Mouse (Mus musculus): Measurements from ENCODE around the gene Frat1. TPM values are rescaled to one million over a fixed set of nuclear protein-coding genes. Genes with fewer than 3 reads are reported as not detected.
"Not testable (repeated sequence)": the region's sequence is repeated elsewhere in the genome, so short reads cannot be mapped to it uniquely, and the experiment has no call there.

Frat1 gene
- polyA plus RNA-seq, 1 experiment from 2014 or later = 2.2 TPM

GRCm38 (mm10) chr19:41846366-41847090 is 16.8 kb downstream of the Frat1 start:
- no peaks in the 10 kb centered on the region for H3K36me3 ChIP-seq
- peak overlapping the region; percentile 85 for H3K9ac ChIP-seq
- peak overlapping the region; percentile 81; the same call in 1 of the 2 replicates for H3K27ac ChIP-seq (replicated peaks)
- peaks cover 16% of the 10 kb centered on the region for H3K4me1 ChIP-seq
- no peaks in the 10 kb centered on the region for H3K27me3 ChIP-seq (replicated peaks)
- H3K4me3 ChIP-seq = peak overlapping the region; percentile 83
- no peaks in the 10 kb centered on the region for H3K9me3 ChIP-seq
- no peak for ATAC-seq (ENCODE audit: extremely low read depth, insufficient number of reproducible peaks, low FRiP score, low TSS enrichment)
- WGBS = 11% methylated on average over 21 of the region's 21 CpGs
- peak overlapping the region; percentile 92 for H3K4me2 ChIP-seq

- Histone ChIP-seq H3K4me1 (peaks cover 13% of the 10 kb centered on the region), H3K4me3 (peak overlapping the region; percentile 83), H3K27ac (replicated peaks) (peak overlapping the region; percentile 81), H3K9me3 (no peaks in the 10 kb centered on the region), H3K36me3 (no peaks in the 10 kb centered on the region), H3K9ac (peak overlapping the region; percentile 85), H3K4me2 (peak overlapping the region; percentile 92), H3K27me3 (replicated peaks) (no peaks in the 10 kb centered on the region)
- WGBS = under 1% methylated on average over 60 of the region's 64 CpGs
- ATAC-seq (ENCODE audit: extremely low read depth, insufficient number of reproducible peaks, low FRiP score, low TSS enrichment) = peak; percentile 23; the same call in 1 of the 2 replicates
Observed at GRCm38 (mm10) chr19:41847091-41847581, 17.4 kb downstream of the Frat1 start.

- H3K9me3 ChIP-seq; H3K36me3 ChIP-seq; H3K27me3 ChIP-seq (replicated peaks): not testable (repeated sequence)
- Histone ChIP-seq H3K4me3 (peak overlapping the region; percentile 83), H3K27ac (replicated peaks) (peak overlapping the region; percentile 81), H3K4me1 (peaks cover 13% of the 10 kb centered on the region), H3K9ac (peak overlapping the region; percentile 85), H3K4me2 (peak overlapping the region; percentile 92)
- ATAC-seq (ENCODE audit: extremely low read depth, insufficient number of reproducible peaks, low FRiP score, low TSS enrichment) = peak; percentile 20
- WGBS = under 1% methylated on average over 48 of the region's 53 CpGs
Observed at GRCm38 (mm10) chr19:41847614-41847991, 17.8 kb downstream of the Frat1 start.

GRCm38 (mm10) chr19:41847992-41848851 is 18.5 kb downstream of the Frat1 start, which contains the start of gene Frat2:
Gene Frat2 (minus strand): TSS chr19:41848132.
- WGBS = under 1% methylated on average over 72 of the region's 72 CpGs
- Histone ChIP-seq H3K9ac (peak within 1 kb of the TSS; percentile 85), H3K4me2 (peak within 1 kb of the TSS; percentile 92), H3K27ac (replicated peaks) (peak within 1 kb of the TSS; percentile 81), H3K4me3 (peak within 1 kb of the TSS; percentile 83), H3K36me3 (no peaks in the 10 kb centered on the region), H3K9me3 (no peaks in the 10 kb centered on the region), H3K4me1 (peaks cover 13% of the 10 kb centered on the region), H3K27me3 (replicated peaks) (no peaks in the 10 kb centered on the region)
- ATAC-seq (ENCODE audit: extremely low read depth, insufficient number of reproducible peaks, low FRiP score, low TSS enrichment) = peak; percentile 92

DNA sequence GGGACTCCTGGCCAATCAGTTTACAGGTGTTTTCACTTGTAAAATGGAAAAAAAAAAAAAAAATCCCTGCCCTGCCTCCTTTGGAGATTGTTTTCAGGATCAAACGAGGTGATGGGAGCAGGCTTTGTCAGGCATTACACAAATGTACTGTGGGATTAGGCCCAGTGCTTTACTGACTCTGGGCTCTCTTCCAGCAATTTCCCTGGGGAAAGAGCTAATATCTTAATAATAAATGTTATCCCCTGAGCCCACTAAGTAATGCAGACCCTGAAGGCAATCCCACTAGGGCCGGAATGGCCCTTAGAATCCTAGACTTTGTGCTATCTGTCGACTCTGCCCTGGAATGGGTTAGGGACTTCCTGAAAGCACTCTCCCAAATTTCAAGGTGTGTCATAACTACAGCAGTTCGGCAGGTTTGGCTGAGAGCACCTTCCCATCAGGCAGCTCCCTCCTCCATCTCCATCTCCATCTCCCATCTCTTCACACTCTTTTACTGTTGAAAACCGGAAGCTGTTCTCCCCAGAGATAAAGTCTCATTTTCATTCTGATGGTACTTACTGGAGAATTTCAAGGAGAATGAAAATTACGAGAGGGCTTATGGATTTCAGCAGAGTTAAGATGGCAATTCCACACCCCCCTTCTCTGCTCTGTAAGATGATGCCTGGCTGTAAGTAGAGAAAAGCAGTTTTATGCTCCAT is 20.4 kb downstream of the Frat1 start:
- H3K36me3 ChIP-seq = no peaks in the 10 kb centered on the region
- H3K4me1 ChIP-seq = peaks cover 13% of the 10 kb centered on the region
- no peak overlapping the region for H3K9ac ChIP-seq
- H3K4me3 ChIP-seq = no peak overlapping the region
- no peaks in the 10 kb centered on the region for H3K9me3 ChIP-seq
- WGBS = 45% methylated on average over 6 of the region's 6 CpGs
- no peak for ATAC-seq (ENCODE audit: extremely low read depth, insufficient number of reproducible peaks, low FRiP score, low TSS enrichment)
- H3K27me3 ChIP-seq (replicated peaks) = no peaks in the 10 kb centered on the region
- no peak overlapping the region for H3K27ac ChIP-seq (replicated peaks)
- H3K4me2 ChIP-seq = no peak overlapping the region

DNA sequence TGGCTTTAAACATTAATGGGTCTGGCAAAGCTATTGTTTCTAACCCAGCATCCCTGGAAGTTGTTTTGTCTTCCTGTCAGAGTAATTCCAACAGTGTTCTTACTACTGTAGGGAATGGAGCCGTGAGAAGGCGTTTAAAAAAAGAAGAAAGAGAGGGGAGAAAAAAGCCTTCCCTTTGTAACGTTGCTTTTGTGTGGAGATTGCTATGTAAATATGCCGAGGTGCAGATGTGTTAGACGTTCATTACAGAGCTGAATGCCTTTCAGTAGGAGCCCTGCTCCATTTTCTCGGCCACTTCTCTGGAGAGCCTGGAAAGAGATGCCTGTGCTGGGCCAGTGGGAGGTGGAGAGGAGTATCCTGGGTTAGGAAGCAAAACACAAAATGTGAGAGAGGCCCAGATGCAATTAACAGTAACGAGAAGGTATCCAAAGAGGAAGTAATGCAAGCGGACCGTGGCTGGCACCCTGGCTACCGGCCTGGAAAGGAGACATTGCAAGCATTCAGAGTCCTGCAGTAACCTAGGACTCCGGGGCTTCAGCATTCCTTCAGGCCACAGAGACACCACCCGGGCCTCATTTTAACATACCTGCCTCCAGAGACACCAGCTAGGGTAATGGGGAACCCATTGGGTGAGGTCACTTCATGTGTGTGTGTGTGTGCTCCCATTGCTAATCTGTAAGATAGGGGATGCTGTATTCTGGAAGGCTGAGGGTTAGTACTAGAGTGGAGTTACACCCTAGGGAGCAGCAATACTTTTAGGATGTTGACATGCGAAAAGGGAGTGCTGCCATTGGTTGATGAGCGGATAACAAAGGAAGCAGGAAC is 21.2 kb downstream of the Frat1 start:
- WGBS = 33% methylated on average over 14 of the region's 14 CpGs
- Histone ChIP-seq H3K9me3 (no peaks in the 10 kb centered on the region), H3K27me3 (replicated peaks) (no peaks in the 10 kb centered on the region), H3K4me3 (no peak overlapping the region), H3K9ac (no peak overlapping the region), H3K27ac (replicated peaks) (no peak overlapping the region), H3K36me3 (no peaks in the 10 kb centered on the region), H3K4me2 (no peak overlapping the region), H3K4me1 (peaks cover 11% of the 10 kb centered on the region)
- ATAC-seq (ENCODE audit: extremely low read depth, insufficient number of reproducible peaks, low FRiP score, low TSS enrichment) = no peak

DNA sequence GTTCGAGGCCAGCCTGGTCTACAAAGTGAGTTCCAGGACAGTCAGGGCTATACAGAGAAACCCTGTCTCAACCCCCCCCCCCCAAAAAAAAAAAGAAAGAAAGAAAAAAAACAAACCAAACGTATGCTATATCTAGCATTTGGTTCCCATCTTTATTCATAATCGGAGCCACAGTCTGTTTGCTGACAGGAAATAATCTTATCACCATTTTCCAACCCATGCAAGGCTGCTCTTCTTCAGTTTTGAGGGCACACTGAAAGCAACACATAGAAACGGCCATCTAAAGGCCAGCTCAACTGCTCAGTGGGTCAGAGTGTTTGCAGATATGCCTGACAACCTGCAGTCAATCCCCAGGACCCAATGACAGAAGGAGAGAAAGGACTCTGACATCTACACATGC is 22.7 kb downstream of the Frat1 start:
- Histone ChIP-seq H3K4me1 (peaks cover 8% of the 10 kb centered on the region; the same call in 1 of the 2 replicates), H3K4me3 (no peak overlapping the region), H3K4me2 (no peak overlapping the region), H3K36me3 (no peaks in the 10 kb centered on the region), H3K9me3 (no peaks in the 10 kb centered on the region), H3K27me3 (replicated peaks) (no peaks in the 10 kb centered on the region), H3K9ac (no peak overlapping the region), H3K27ac (replicated peaks) (no peak overlapping the region)
- ATAC-seq (ENCODE audit: extremely low read depth, insufficient number of reproducible peaks, low FRiP score, low TSS enrichment) = no peak
- 61% methylated on average over 4 of the region's 4 CpGs for WGBS

- no peak overlapping the region for H3K27ac ChIP-seq (replicated peaks)
- no peaks in the 10 kb centered on the region for H3K9me3 ChIP-seq
- peaks cover 11% of the 10 kb centered on the region for H3K36me3 ChIP-seq
- H3K4me1 ChIP-seq = peaks cover 12% of the 10 kb centered on the region; the same call in 1 of the 2 replicates
- no peak overlapping the region for H3K4me3 ChIP-seq
- no peak overlapping the region for H3K4me2 ChIP-seq
- 60% methylated on average over 5 of the region's 5 CpGs for WGBS
- H3K9ac ChIP-seq = no peak overlapping the region
- no peak for ATAC-seq (ENCODE audit: extremely low read depth, insufficient number of reproducible peaks, low FRiP score, low TSS enrichment)
- H3K27me3 ChIP-seq (replicated peaks) = no peaks in the 10 kb centered on the region
Observed at GRCm38 (mm10) chr19:41857086-41857762, 27.5 kb downstream of the Frat1 start.

DNA sequence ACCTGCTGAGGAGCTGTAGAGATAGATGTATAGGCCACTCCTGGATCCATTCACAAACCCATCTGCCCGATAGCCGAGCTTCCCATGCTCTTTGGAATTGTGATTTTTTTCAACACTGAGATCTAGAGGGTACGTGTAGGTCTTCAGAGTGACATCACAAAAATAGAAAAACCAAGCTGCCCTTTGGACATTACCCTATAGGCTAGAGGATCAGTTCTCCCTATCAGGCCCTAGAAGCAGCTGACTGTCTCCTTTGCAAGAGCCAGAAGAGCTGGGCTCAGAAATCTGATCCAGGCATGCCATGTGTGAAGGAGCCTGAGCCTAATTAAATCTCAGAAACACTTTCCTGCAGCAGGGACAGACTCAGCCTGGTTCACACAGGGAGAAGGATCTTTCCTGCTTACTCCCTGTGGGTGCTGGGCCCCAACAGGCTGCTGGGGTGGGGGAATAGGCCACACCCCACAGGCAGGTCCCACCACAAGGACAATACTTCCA is 28.1 kb downstream of the Frat1 start:
- no peak overlapping the region for H3K27ac ChIP-seq (replicated peaks)
- H3K9me3 ChIP-seq = no peaks in the 10 kb centered on the region
- H3K27me3 ChIP-seq (replicated peaks) = no peaks in the 10 kb centered on the region
- 67% methylated on average over 3 of the region's 3 CpGs for WGBS
- peaks cover 12% of the 10 kb centered on the region; the same call in 1 of the 2 replicates for H3K4me1 ChIP-seq
- H3K4me3 ChIP-seq = no peak overlapping the region
- H3K4me2 ChIP-seq = no peak overlapping the region
- H3K9ac ChIP-seq = no peak overlapping the region
- H3K36me3 ChIP-seq = peaks cover 17% of the 10 kb centered on the region
- no peak for ATAC-seq (ENCODE audit: extremely low read depth, insufficient number of reproducible peaks, low FRiP score, low TSS enrichment)

- Histone ChIP-seq H3K4me2 (no peak overlapping the region), H3K9ac (no peak overlapping the region), H3K27ac (replicated peaks) (no peak overlapping the region), H3K4me1 (no peaks in the 10 kb centered on the region), H3K36me3 (peaks cover 95% of the 10 kb centered on the region), H3K4me3 (no peak overlapping the region), H3K9me3 (no peaks in the 10 kb centered on the region), H3K27me3 (replicated peaks) (no peaks in the 10 kb centered on the region)
- 92% methylated on average over 8 of the region's 8 CpGs for WGBS
- no peak for ATAC-seq (ENCODE audit: extremely low read depth, insufficient number of reproducible peaks, low FRiP score, low TSS enrichment)
Observed at GRCm38 (mm10) chr19:41866707-41867106, 36.9 kb downstream of the Frat1 start.
